Mouse (Mus musculus) gastrocnemius, postnatal 36 days (tissue): ENCODE results near the gene Ap2a1. TPM values are rescaled to one million over a fixed set of nuclear protein-coding genes. Genes with fewer than 3 reads are reported as not detected.
"Not testable (repeated sequence)": the region's sequence is repeated elsewhere in the genome, so short reads cannot be mapped to it uniquely, and the experiment has no call there.

Experiments used
- DNase-seq, 2 experiments: peaks; one replicate each; pipeline ENCODE4 v3.0.0; 2022
- intact Hi-C: fragments of 180-260 bp; cut with DNase I; formaldehyde crosslinking; loops from one replicate; pipeline ENCODE4 v1.15.1; 2025
- total RNA-seq, 2 experiments: library from RNA; stranded (reverse); gene quantifications; 2 replicates each; pipeline ENCODE4 v1.2.3; 2021

The Ap2a1 gene
- total RNA-seq, 2 experiments from 2014 or later = 55.0 to 56.3 TPM

- no peak for DNase-seq
- intact Hi-C loops = no loop called here
These were observed 28.7 kb downstream of the Ap2a1 start for GRCm38 (mm10) chr7:44900632-44901031.

DNA sequence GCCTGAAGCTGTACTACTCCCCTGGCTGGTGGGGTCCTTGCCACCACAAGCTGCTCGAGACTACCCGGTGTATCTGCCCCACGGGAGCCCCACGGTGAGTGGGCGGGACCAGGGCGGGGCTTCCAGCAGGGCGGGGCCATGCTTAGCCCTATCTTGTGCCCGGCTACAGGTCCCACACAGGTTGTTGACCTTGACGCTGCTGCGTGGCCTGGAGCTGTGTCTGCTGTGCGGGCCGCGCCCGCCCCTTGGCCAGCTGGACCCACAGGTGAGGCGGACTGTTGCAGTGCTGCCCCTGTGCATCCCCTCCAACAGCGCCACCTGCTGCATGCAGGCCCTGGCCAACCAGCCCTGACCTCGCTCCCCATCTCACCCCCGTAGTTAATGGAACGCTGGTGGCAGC is 30.7 kb downstream of the Ap2a1 start:
- no peak for DNase-seq
- intact Hi-C loops = no loop called here

DNA sequence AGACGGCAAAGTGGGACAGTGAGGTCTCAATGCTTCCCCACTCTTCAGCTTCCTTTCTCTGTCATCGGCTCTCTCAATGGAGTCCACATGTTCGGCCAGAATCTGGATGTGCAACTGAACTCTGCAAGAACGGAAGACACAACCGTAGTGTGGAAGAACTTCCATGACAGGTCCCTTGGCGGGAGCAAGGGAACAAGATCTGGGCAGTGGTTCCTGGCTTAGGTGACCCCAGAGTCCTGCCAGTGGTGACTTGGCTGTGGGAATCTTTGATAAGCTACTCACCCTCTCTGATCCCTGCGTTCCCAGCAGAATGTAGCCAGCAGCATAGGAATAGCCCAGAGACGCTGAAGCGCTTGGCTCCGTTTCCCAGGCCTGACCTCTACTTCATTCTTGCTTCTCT is 32.8 kb downstream of the Ap2a1 start:
- intact Hi-C loops = no loop called here

GRCm38 (mm10) chr7:44895593-44896434 is 33.5 kb downstream of the Ap2a1 start, which contains the start of gene Fuz:
Gene Fuz (plus strand): TSS chr7:44896079.
- intact Hi-C loops = no loop called here
- DNase-seq = peak; percentile 86 to 88

More for the DNA sequence above, 32.8 kb downstream of the Ap2a1 start:
- DNase-seq = no peak

GRCm38 (mm10) chr7:44895206-44895592 is 34.1 kb downstream of the Ap2a1 start:
- intact Hi-C loops = no loop called here
- DNase-seq = no peak

DNA sequence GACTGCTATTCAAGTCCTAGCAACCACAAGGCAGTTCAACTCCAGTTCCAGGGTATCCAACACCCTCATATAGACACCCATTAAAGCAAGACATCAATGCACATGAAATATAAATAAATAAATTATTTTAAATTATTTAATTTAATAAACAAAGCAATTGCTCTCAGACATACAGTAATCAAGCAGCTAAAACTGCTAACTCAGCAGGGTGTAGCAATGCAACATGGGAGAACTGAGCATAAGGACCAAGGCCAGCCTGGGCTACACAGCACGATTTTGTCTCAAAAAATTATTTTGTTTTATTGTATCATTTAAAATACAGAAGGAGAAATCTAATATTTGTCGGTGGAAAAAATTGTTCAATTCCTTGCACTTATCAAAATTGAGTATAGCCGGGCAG is 35.1 kb downstream of the Ap2a1 start:
- no peak for DNase-seq
- intact Hi-C loops = no loop called here

- DNase-seq = no peak
- intact Hi-C loops = no loop called here
These were observed 36.1 kb downstream of the Ap2a1 start for GRCm38 (mm10) chr7:44893197-44893596.

DNA sequence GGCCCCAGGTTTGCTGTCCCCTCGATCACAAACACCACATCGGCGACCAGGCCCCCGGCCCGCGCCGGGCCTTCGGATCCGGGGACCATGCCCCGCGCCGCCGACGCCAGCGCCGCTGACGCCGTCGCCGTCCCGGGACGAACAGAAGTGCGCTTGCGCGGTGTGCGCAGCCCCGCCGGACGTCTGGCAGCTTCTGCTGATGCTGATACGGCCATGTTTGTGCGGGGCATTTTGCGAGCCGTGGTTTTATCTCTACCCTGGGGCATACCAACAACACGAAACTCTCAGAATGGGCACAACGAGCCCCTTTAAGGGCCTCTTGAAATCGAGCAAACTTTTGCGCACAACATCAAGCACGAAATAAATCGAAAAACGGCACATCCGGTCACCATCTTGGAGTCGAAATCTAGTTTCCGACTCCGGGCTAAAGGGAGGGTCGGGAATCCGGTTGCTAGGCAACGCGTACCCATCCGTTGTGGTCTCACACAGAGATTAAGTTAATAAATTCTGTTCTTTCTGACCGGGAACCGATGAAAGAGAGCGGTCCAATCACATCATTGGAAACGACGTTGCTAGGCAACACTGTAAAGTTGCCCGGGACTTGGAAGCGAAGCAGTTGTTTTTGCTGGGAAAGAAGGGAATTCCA is 36.9 kb downstream of the Ap2a1 start, which contains the start of gene Med25:
Gene Med25, minus strand, starts transcription at position 437 of the 646 bp plus-strand sequence.
- DNase-seq = peak; percentile 84 to 91
- intact Hi-C loops = no loop called here

GRCm38 (mm10) chr7:44891611-44892010 is 37.7 kb downstream of the Ap2a1 start:
- intact Hi-C loops = no loop called here
- no peak for DNase-seq

- intact Hi-C loops = no loop called here
- no peak for DNase-seq
These were observed 38.6 kb downstream of the Ap2a1 start for GRCm38 (mm10) chr7:44890737-44891136.

- intact Hi-C loops = no loop called here
- DNase-seq = no peak
These were observed 39.1 kb downstream of the Ap2a1 start for GRCm38 (mm10) chr7:44890180-44890579.

- intact Hi-C loops = no loop called here
- no peak for DNase-seq
These were observed 40.8 kb downstream of the Ap2a1 start for GRCm38 (mm10) chr7:44888256-44889105.

DNA sequence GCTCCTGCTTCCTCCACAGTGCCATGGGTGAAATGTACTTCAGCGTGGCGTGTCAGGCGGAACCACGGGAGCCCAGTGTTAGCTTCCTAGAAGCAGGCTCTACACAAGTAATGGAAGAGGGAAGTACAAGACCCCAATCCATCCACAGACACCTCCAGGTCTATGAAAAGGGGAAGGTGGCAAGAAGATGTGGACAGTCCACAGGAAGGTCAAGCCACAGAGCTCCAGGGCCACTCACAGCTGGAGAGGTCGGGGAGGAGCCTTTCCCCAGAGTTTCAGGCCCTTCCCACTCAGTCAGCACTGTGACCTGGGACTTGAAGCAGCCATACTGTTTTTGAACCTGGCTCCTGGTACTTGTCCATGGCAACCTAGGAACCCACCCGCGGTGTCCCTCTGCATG is 42.3 kb downstream of the Ap2a1 start:
- intact Hi-C loops = no loop called here
- DNase-seq = no peak

- intact Hi-C loops = no loop called here
- no peak for DNase-seq
These were observed 44.7 kb downstream of the Ap2a1 start for GRCm38 (mm10) chr7:44884637-44885036.

DNA sequence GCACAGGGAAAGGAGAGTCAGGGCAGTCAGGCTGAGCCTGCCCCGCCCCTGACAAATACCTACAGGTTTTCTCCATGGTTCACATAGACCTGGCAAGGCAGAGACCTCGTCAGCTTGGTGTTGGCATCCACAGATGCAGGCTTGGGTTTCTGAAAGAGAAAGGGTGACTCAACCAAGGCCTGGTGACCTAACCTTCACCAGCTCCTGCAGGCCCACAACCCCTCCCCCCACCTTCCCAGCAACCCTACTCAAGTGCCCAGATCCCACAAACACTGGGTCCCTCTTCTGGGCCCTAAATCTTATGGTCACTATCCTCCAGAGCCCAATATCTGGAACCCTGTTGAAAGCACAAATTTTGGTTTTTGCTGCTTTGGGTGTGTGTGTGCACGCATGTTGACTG is 46.3 kb downstream of the Ap2a1 start:
- no peak for DNase-seq

DNA sequence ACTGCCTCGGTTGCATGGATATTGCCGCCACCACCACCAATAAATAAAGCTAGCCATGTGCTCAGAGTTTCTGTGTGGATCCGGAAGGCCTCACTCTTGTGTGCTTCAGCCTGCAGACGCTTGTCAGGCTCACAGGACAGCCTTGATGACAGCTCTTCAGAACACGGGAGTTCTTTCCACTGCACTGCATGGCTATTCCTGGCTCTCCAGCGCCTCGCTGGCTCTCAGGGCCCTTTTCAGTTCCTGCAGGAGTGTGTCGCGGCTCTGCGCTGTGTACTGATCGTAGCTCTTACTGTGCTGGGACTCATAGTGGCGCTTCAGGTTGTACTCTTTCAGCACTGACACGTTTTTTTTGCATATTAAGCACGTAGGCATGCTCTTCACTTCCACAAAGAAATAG is 51.5 kb downstream of the Ap2a1 start:
- intact Hi-C loops = no loop called here
- no peak for DNase-seq

More for the DNA sequence above, 46.3 kb downstream of the Ap2a1 start:
- intact Hi-C loops = no loop called here

DNA sequence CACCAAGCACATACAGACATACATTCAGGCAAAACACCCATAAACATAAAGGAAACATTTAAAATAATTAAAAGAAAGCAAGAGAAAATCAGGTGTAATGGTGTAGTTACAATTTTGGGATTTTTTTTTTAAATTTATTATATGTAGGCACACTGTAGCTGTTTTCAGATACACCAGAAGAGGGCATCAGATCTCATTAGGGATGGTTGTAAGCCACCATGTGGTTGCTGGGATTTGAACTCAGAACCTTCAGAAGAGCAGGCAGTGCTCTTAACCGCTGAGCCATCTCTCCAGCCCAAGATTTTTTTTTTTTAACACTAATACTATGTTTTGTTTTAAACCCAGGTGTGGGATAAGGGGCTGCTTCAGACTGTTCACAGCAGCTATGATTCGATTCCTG is 57.5 kb downstream of the Ap2a1 start:
- intact Hi-C loops, DNase-seq: not testable (repeated sequence)

DNA sequence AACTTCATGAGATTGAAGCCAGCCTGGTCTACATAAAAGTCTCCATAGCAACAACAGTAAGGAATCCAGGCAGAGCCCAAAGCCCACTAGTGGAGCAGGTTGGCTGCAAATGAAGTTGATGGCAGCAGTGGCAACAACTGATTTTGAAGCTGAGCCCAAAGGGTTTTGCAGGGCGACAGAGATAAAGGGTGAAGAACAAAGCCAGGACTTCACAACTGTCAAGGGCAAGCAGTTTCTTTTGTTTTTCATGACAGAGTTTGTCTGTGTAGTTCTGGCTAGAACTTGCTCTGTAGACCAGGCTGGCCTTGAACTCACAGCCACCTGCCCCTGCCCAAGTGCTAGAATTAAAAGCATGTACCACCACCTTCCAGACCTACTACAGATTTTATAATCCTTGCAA is 58.1 kb downstream of the Ap2a1 start:
- intact Hi-C loops = no loop called here
- no peak for DNase-seq

DNA sequence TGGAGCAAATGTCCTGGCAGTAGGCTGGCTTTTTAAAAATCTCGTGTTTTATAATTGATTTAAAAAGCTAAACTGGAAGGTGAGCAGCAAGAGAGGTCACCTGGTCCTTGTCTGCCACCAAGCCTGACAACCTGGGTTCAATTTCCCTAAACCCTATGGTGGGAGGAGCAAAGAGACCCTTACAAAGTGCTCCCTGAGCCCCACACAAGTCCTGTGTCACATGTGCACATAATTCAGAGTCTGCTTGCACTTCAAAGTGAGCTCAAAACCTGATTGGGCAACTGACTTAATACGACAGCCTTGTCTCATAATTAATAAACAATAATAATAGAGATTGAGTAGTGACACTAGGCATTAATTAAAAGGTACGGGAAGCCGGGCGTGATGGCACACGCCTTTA is 58.7 kb downstream of the Ap2a1 start:
- no peak for DNase-seq

GRCm38 (mm10) chr7:44869697-44870528 is 59.4 kb downstream of the Ap2a1 start, which contains the start of gene Ptov1:
Gene Ptov1 (minus strand): TSS chr7:44869788.
- peak; percentile 88 for DNase-seq
- intact Hi-C loops = no loop called here

More for the DNA sequence above, 58.7 kb downstream of the Ap2a1 start:
- intact Hi-C loops = no loop called here
